In the genomic region with DNA sequence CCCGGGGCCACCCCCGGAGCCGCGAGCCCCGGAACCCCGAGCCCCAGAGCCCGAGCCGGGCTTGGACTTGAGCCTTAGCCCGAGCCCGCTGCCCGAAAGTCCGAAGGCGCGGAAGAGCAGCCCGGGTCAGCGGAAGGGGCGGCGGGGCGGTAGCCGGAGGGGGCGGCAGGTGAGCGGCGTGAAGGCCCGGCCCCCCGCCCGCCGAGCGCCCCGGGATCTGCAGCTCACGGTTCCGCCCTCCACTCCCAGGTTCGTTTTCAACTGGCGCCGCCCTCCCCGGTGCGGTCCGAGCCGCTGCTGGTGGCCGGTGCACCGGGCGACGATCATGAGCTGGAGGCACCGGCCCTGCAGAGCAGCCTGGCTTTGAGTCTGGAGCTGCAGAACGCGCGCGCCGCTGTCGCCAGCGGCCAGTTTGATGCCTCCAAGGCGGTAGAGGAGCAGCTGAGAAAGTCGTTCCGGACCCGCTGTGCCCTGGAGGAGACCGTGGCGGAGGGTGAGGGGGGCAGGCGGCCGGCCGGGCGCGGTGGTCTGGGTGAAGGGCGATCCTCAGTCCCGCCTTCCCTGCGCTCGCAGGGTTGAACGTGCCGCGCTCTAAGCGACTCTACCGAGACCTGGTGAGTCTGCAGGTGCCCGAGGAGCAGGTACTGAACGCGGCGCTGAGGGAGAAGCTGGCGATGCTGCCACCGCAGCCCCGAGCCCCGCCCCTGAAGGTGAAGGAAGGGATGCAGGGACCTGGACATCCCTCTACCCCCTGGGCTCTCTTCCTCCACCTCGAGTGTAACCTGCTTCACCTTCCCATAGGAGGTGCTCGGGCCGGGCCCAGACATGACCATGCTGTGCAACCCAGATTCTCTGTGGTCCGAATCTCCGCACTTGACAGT, we compare ENCODE assay signal across 8 mouse cellular contexts. TPM values are rescaled to one million over a fixed set of nuclear protein-coding genes. Genes with fewer than 3 reads are reported as not detected.
DNase-seq lines count a peak whose midpoint lies in the region; ATAC-seq and TF ChIP-seq lines count a peak whose summit lies in the region.

No protein-coding gene starts in this region.

- peak overlapping the region; percentile 91 for H3K27ac ChIP-seq in hindbrain, embryonic 11.5 days (ENCODE audit: low read depth, low read length)
- H3K27ac ChIP-seq in liver, adult 2 months (replicated peaks; ENCODE audit: insufficient read depth, low read depth, low read length), result peak overlapping the region; percentile 87

- H3K4me3 ChIP-seq in E14TG2a.4 (replicated peaks; ENCODE audit: low read length) (peak overlapping the region; percentile 99), myocyte (peak overlapping the region; percentile 57)
- H3K4me3 ChIP-seq in hindbrain, embryonic 11.5 days (ENCODE audit: low read depth, low read length), result peak overlapping the region; percentile 90
- peak overlapping the region; percentile 92 for H3K4me3 ChIP-seq in liver, adult 2 months (ENCODE audit: insufficient read depth, low read depth, low read length)

- H3K27me3 ChIP-seq in E14TG2a.4 (ENCODE audit: insufficient read depth, low read length) (no peaks in the 10 kb centered on the region), myocyte (ENCODE audit: control insufficient read depth, insufficient read depth, insufficient read length) (no peaks in the 10 kb centered on the region)
- no peaks in the 10 kb centered on the region for H3K27me3 ChIP-seq in hindbrain, embryonic 11.5 days (ENCODE audit: control insufficient read depth, insufficient read depth, low read length)
- H3K27me3 ChIP-seq in liver, adult 2 months (ENCODE audit: control insufficient read depth, insufficient read depth, low read length), result no peaks in the 10 kb centered on the region

- H3K36me3 ChIP-seq in E14TG2a.4 (ENCODE audit: insufficient read depth, low read length), result peaks cover 47% of the 10 kb centered on the region
- peaks cover 3% of the 10 kb centered on the region; the same call in 1 of the 2 replicates for H3K36me3 ChIP-seq in hindbrain, embryonic 11.5 days (ENCODE audit: control insufficient read depth, insufficient read depth, low read length)
- H3K36me3 ChIP-seq in liver, adult 2 months (ENCODE audit: control insufficient read depth, insufficient read depth, low read length), result peaks cover 17% of the 10 kb centered on the region; the same call in 1 of the 2 replicates
- H3K36me3 ChIP-seq in myocyte (ENCODE audit: control insufficient read depth, insufficient read depth), result peaks cover 22% of the 10 kb centered on the region

- peaks cover 4% of the 10 kb centered on the region for H3K79me2 ChIP-seq in liver, adult 2 months (ENCODE audit: control insufficient read depth, insufficient read depth, low read length)
- H3K79me2 ChIP-seq in myocyte (ENCODE audit: control insufficient read depth, insufficient read depth), result peaks cover 12% of the 10 kb centered on the region

- H3K4me1 ChIP-seq in E14TG2a.4 (replicated peaks; ENCODE audit: low read depth, low read length), result peaks cover 87% of the 10 kb centered on the region
- H3K4me1 ChIP-seq in hindbrain, embryonic 11.5 days (replicated peaks; ENCODE audit: control insufficient read depth, insufficient read depth, low read length), result peaks cover 16% of the 10 kb centered on the region
- H3K4me1 ChIP-seq in liver, adult 2 months (ENCODE audit: control insufficient read depth, insufficient read depth, low read length), result peaks cover 13% of the 10 kb centered on the region

- no peaks in the 10 kb centered on the region for H3K9me3 ChIP-seq in E14TG2a.4 (ENCODE audit: low read length)
- H3K9me3 ChIP-seq in hindbrain, embryonic 11.5 days (ENCODE audit: control insufficient read depth, low read length), result no peaks in the 10 kb centered on the region

- WGBS in hindbrain, embryonic 11.5 days, result under 1% methylated on average over 65 of the region's 83 CpGs
- WGBS in liver, adult 2 months, result 2% methylated on average over 79 of the region's 83 CpGs

- TF ChIP-seq POLR2A in liver, adult 2 months (IDR thresholded peaks at IDR 0.05; ENCODE audit: extremely low read depth, insufficient read depth, low read length), result no peak
- no peak for TF ChIP-seq POLR2A in myocyte (IDR thresholded peaks at IDR 0.05; ENCODE audit: insufficient read length, low read depth)

- ATAC-seq in cerebellum, adult (ENCODE audit: insufficient number of reproducible peaks, low FRiP score, low TSS enrichment), result 0 out of 2 replicates have a peak, but pooled peaks have one; percentile 3
- ATAC-seq in hindbrain, embryonic 11.5 days (ENCODE audit: low FRiP score), result peak; percentile 37

- TF ChIP-seq CTCF in E14TG2a.4 (conservative IDR thresholded peaks at IDR 0.05; ENCODE audit: low read length), result no peak
- no peak for TF ChIP-seq CTCF in liver, adult 2 months (IDR thresholded peaks at IDR 0.05; ENCODE audit: low read depth, low read length)

- H3K9ac ChIP-seq in hindbrain, embryonic 11.5 days (ENCODE audit: low read depth, low read length), result peak overlapping the region; percentile 92
- peak overlapping the region; percentile 93 for H3K9ac ChIP-seq in liver, adult 2 months (ENCODE audit: low read depth, low read length)

- H3ac ChIP-seq in myocyte (ENCODE audit: control insufficient read depth, insufficient read length), result peak overlapping the region; percentile 11

- DNase-seq in cerebellum, adult 8-10 months, result no peak
- DNase-seq in embryo, embryonic 10 days (ENCODE audit: low spot score), result peak; percentile 50
- DNase-seq in hindbrain, embryonic 11.5 days (ENCODE audit: low spot score), result peak; percentile 52
- DNase-seq in liver, adult 2 months (ENCODE audit: extremely low read depth, low read depth, low spot score), result peak; percentile 18
- no peak for DNase-seq in layer of hippocampus, adult 9-10 months (ENCODE audit: low spot score)

- peak overlapping the region; percentile 96 for H3K4me2 ChIP-seq in hindbrain, embryonic 11.5 days (replicated peaks; ENCODE audit: low read depth, low read length)
- H3K4me2 ChIP-seq in myocyte (ENCODE audit: low read depth), result peak overlapping the region; percentile 66

TF ChIP-seq in myocyte, 11 proteins besides CTCF, POLR2A, EP300 and RAD21:
- TF ChIP-seq MYOD1 (IDR thresholded peaks at IDR 0.05; ENCODE audit: control insufficient read depth in 1 of 3, insufficient read length in 2 of 3, low read depth in 2 of 3) (no peak), POLR2AphosphoS2 (IDR thresholded peaks at IDR 0.05; ENCODE audit: insufficient read length, low read depth) (peak; percentile 61), TCF3 (IDR thresholded peaks at IDR 0.05; ENCODE audit: insufficient read length, low read depth) (no peak), E2F4 (IDR thresholded peaks at IDR 0.05; ENCODE audit: insufficient read depth) (no peak), CEBPB (IDR thresholded peaks at IDR 0.05; ENCODE audit: insufficient read depth, poor library complexity, severe bottlenecking) (no peak), USF1 (IDR thresholded peaks at IDR 0.05; ENCODE audit: low read depth) (no peak)

RNA-seq across cellular contexts. Expression of a gene that starts 0.6 kb away (rescaled TPM):
- 64.9 and 78.4 TPM in 2 replicates for polyA plus RNA-seq in hindbrain, embryonic 11.5 days (2014; fragmentation: Nextera tagmentation; extraction: Ambion mirVana)
- 11.5 and 16.7 TPM in 2 replicates for total RNA-seq in liver, adult 2 months (2014; rRNA removed)
- 28.9 and 34.0 TPM in 2 replicates for polyA plus RNA-seq in liver, adult 2 months (2012; rRNA removed)
- polyA plus RNA-seq in myocyte (2012; fragmentation: generic; extraction: Trizol), result 40.4 TPM

RNA-seq across cellular contexts. Expression of a gene that starts 8.2 kb away (rescaled TPM):
- polyA plus RNA-seq in hindbrain, embryonic 11.5 days (2014; fragmentation: Nextera tagmentation; extraction: Ambion mirVana), result 9.9 and 14.9 TPM in 2 replicates
- 13.7 and 15.9 TPM in 2 replicates for total RNA-seq in liver, adult 2 months (2014; rRNA removed)
- polyA plus RNA-seq in liver, adult 2 months (2012; rRNA removed), result 16.3 and 18.7 TPM in 2 replicates
- polyA plus RNA-seq in myocyte (2012; fragmentation: generic; extraction: Trizol), result 34.4 TPM

RNA-seq across cellular contexts. Expression of a gene that starts 8.3 kb away (rescaled TPM):
- polyA plus RNA-seq in hindbrain, embryonic 11.5 days (2014; fragmentation: Nextera tagmentation; extraction: Ambion mirVana), result 13.5 and 17.2 TPM in 2 replicates
- total RNA-seq in liver, adult 2 months (2014; rRNA removed), result 3.3 and 4.2 TPM in 2 replicates
- 1.7 and 1.9 TPM in 2 replicates for polyA plus RNA-seq in liver, adult 2 months (2012; rRNA removed)
- polyA plus RNA-seq in myocyte (2012; fragmentation: generic; extraction: Trizol), result 2.2 TPM

RNA-seq across cellular contexts. Expression of a gene that starts 33.8 kb away (rescaled TPM):
- 56.4 and 64.0 TPM in 2 replicates for polyA plus RNA-seq in hindbrain, embryonic 11.5 days (2014; fragmentation: Nextera tagmentation; extraction: Ambion mirVana)
- total RNA-seq in liver, adult 2 months (2014; rRNA removed), result 4.4 and 4.5 TPM in 2 replicates
- 11.4 and 22.1 TPM in 2 replicates for polyA plus RNA-seq in liver, adult 2 months (2012; rRNA removed)
- polyA plus RNA-seq in myocyte (2012; fragmentation: generic; extraction: Trizol), result 48.1 TPM

RNA-seq across cellular contexts. Expression of a gene that starts 37.9 kb away (rescaled TPM):
- polyA plus RNA-seq in hindbrain, embryonic 11.5 days (2014; fragmentation: Nextera tagmentation; extraction: Ambion mirVana), result 2.9 and 5.3 TPM in 2 replicates
- total RNA-seq in liver, adult 2 months (2014; rRNA removed), result 0.13 and 0.18 TPM in 2 replicates
- 0.17 and 0.28 TPM in 2 replicates for polyA plus RNA-seq in liver, adult 2 months (2012; rRNA removed)
- polyA plus RNA-seq in myocyte (2012; fragmentation: generic; extraction: Trizol), result 2.7 TPM

Comparison
In these comparisons a context has a peak if more than half of its experiments do, and no peak if none do; other contexts are left out.
1. DNase-seq: peak in embryo, embryonic 10 days (single experiment), hindbrain, embryonic 11.5 days (single experiment) and liver, adult 2 months (single experiment); none in cerebellum, adult 8-10 months (single experiment) and layer of hippocampus, adult 9-10 months (single experiment).
2. Peak in every context shown above with its lines, with median percentiles within 50 percentile points of each other: H3K4me3 ChIP-seq.